Mouse (Mus musculus): Measurements from ENCODE around the gene Gtf2e1. TPM values are rescaled to one million over a fixed set of nuclear protein-coding genes. Genes with fewer than 3 reads are reported as not detected.

The Gtf2e1 gene
- 10 to 100 TPM; 16.7 to 18.6 (median 17.6) TPM for total RNA-seq (2022)

DNA sequence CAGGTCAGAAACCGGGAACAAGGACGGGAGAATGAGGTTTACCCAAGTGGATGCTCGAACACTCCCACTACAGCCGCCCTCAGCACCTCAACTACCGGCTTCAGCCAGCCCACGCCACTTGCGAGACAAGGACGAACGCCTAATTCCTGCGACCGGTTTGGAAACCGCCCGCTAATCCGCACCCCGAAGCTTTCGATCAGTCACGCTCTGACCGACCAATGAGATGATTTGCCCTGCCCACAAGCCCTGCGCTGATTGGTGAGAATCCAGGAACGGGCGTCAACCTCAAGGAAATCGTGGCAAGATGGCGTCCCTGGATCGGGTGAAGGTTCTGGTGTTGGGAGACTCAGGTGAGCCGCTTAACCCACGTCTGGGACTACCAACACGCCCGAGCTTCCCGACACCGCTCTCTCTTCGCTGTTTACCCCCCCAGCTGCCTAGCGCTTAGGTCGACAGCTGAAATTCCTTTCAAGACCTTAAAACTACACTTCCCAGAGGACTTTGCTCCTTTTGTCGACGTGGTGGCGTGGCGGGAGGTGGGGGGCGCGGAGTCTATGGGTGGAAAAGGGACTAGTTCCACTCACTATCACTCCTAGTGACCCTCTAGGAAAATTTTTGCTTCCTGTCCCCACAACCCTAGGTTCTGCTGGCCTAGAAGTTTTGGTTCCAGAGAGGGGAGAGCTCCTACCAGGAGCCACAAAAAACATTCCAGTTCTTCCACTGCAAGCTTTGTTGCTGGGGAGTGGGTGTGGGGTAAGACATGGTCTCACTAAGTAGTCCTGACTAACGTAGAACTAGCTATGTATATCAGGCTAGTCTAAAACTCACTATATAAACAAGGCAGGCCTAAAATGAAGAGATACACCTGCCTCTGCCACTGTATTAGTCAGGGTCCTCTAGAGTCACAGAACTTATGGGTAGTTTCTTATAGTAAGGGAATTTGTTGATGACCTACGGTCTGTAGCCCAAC lies at the start of gene Gtf2e1, which contains the start of gene Rabl3:
Gene Gtf2e1 (minus strand): TSS at position 179 of the 970 bp plus-strand sequence.
Gene Rabl3 (plus strand): TSS at position 275 of the 970 bp plus-strand sequence.
- peak; percentile 99 for DNase-seq (ENCODE audit: low spot score in 2 of 2)

DNA sequence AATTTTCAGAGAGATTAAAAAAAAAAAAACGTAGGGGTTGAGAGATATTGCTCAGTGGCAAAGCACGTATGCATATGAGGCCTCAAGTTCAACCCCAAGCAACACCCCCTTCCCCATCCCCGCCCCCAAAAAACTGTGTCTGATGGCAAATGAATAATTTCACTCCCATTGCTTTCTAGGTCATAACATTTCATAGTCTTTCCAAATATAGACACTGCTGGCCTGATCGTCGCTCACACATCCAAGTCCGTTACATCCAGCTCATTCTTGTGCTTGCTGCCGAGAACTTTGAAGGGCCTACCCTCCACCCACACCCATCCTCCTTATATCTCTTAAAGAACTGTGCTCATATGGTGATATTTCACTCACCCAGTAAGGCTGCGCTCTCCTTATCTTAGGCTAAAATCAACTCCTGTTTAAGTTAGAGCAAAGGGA lies 45.6 kb upstream of the Gtf2e1 start:
- no peak for DNase-seq (ENCODE audit: low spot score in 2 of 2)

DNA sequence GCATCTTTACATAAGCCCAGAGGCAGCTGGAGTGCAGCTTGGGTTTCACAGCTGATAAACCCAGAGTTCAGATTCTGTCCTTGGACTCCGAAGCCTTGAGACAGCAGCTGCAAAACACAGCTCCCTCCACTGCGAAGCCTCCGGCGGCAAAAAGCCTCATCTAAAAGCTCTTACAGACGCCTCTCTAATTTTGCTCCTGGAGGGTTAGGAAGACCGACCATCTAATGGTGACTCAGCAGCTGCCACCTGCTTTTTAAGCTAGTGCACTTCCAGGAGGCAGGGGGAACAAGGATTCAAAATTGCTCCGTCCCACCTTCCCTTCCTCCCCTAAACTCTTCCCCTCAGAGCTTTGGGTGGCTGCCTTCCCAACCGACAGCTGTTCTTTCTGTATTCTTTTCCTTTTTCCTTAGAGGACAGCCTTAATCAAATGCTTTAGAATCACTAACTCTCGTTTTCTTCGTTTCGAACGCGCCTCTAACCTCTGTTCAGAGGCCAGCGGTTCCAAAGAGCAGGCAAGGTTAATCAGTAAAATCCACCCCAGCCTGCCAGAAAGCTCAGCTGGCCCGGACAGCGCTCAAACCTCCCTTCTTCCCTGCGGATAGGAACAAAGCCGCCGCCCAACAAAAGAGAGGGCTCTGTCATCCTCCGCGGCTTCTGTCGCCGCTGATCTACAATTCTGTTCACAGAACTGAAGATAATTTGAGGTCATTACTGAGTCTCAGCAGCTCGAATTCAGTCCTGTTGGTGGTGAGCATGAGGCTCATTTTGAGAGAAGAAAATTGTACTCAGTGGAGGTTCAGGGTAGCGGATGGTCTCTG lies 44.8 kb upstream of the Gtf2e1 start:
- peak; percentile 45 to 55 for DNase-seq (ENCODE audit: low spot score in 2 of 2)

DNA sequence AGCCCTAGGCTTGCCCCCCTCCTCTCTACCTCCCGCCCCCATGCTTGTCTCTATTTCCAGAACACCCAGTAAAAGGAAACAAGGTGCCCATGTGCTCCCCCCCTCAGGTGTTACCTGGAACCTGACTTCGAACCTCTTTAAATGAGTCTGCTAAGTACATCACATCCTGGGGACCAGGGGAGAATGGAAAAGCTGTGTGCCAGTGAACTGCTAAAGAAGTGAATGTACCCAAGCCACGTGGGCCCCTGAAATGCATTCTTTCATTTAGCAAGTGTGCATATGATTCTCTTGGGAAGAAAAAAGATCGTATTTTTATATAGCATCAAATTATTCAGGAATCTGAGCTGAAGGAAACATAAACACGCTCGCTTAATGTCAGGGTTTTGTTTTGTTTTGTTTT lies 44.2 kb upstream of the Gtf2e1 start:
- no peak for DNase-seq (ENCODE audit: low spot score in 2 of 2)

DNA sequence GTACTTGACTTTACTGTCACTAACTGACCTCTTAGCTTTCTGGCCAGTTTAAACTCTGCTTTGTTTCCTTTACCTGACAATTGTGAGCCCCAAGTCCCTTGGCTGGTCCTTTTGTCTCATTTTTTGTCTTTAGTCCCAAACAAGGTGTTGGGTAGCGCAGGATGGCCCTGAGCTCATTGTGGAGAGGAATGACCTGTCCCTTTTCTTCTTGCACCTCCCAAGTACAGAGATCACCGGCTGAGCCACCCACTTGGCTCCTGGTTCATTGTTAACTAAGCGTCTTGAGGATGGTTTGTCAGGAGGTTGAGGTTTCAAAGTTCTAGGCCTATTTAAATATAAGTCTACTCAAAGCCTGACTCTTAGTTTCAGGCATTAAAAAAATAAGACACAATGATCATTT lies 43.7 kb upstream of the Gtf2e1 start:
- no peak for DNase-seq (ENCODE audit: low spot score in 2 of 2)

DNA sequence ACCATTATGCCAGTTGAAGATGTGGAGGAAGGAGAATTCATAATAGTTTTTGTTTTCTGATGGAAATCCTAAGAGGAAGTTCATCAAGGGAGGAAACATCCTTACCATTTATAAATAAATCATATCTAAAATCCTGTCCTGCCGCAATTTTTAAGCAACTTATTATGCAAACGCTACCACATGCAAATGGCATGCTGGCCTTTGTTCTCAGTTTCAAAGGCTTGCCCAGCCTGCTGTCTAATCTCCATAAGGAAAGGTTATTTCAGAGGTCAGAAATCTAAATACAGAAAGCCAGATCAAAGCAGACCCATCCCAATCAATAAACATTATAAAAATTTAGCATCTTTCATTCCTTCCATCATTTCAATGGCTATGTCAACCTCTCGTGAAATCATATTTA lies 42.3 kb upstream of the Gtf2e1 start:
- DNase-seq (ENCODE audit: low spot score in 2 of 2): no peak

DNA sequence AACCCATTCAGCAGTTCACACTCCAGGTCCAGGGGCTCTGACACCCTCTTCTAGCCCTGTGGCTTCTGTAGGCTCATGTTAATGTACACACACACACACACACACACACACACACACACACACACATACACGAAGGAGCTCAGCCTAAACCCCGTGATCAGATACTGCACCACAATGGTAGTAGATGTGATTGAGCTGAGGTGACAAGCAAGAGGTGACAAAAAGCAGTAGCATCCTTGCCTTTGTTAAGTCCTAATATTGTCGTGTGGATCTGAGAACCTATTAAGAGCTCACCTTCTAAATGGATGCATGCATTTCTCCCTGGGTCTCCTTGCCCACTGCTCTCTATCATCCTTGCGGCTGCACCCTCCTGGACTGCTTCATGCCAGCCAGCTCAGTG lies 41.1 kb upstream of the Gtf2e1 start:
- DNase-seq (ENCODE audit: low spot score in 2 of 2): no peak

DNA sequence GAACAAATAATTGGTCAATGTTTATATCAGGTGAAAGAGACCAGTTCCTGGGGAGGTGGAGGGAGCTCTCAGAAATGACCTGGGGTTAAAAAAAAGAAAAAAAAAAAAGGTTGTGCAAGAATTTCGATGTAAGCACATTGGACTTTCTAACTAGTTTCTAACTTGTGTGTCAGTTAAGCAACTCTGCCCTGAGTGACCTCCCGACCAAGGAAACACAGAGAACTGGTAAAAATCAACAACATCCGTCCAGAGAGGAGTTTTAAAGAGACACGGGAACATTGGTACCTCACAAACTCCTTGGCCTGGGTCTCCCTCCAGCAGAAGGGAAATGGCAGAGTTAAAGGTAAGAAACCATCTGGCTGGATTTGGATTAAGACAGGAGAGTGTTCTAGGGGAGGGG lies 40.4 kb upstream of the Gtf2e1 start, which contains the start of gene Hgd:
Gene Hgd (plus strand): TSS at position 160 of the 400 bp plus-strand sequence.
- no peak for DNase-seq (ENCODE audit: low spot score in 2 of 2)

DNA sequence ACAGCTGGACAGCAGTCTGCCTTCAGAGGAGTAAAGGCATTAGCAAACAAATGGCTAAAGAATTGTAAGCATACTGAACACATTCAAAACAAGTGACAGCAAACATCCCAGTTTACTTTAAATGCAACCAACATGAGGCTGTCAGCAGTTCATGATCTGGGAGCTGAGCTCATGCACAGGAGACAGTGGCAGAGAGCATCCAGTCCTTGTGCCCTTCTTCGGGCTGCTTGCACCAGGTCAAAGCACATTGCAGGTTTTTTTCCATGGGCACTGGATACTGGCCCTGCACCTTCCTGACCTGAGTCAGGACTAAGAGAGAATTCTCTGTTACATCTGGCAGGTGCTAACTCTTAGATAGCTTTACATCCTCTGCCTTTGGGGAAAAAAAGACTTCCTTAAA lies 40.0 kb upstream of the Gtf2e1 start:
- no peak for DNase-seq (ENCODE audit: low spot score in 2 of 2)

DNA sequence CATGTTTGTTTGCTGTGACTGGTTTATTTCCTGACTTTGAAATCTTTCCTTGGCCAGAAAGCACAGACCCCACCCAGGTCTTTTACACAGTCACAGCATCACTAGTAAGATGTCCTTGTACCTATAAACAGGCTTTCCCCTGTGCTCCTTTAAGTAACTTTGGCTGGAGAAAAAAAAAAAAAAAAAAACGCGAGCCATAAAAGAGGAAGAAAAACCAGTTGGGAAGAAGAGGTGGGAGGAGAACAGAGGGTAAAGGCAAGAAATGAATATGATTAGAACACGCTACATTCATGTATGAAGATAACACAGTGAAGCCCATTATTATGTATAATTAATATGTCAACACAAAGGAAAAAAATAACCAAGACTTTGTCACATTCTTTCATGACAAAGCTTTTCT lies 35.7 kb upstream of the Gtf2e1 start:
- DNase-seq (ENCODE audit: low spot score in 2 of 2): no peak

DNA sequence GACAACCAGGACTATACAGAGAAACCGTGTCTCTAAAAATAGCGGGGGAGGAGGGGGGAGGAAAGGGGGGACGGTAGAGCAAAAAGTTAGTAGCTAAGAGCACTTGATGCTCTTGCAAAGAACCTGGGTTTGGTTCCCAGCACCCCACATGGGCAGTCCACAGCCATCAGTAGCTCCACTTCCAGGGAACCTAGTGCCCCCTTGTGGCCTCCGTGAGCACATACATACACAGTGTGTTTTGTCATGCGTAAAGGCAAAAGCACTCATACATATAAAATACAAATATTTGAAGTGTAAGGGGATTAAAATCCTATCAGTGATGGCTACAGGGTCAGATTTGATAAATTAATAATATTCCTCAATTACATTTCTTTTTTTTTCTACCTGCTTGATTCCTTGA lies 33.5 kb upstream of the Gtf2e1 start:
- no peak for DNase-seq (ENCODE audit: low spot score in 2 of 2)

DNA sequence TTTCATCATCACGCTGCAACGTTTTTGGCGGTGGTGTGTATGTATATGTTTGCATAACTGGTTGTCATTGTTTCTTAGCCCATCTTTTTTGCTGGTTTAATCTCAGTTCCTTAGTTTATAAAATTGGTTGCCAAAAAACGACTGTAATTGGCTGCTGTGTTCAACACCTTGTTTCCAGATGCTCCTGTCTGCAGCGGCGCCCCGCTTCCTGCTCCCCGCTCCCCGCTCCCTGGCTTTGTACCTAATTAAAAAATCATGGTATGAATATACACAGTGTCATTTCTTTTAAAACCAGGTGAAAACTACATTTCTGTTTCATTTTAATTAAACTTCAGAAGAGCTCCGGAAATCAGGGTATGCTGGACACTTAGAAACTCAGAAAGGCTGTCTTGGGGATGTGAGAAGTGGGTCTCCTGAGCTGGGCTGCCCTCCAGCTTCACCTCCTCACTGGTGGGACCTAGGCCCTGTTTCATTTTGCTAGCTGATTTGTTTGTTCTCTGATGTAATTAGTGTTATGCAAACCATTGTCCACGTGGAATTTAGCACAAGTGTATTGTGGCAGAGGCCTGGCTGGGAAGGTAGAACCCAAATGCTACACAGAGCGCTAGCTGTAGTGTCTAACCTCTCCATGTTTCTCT lies 32.6 kb upstream of the Gtf2e1 start:
- DNase-seq (ENCODE audit: low spot score in 2 of 2): no peak

DNA sequence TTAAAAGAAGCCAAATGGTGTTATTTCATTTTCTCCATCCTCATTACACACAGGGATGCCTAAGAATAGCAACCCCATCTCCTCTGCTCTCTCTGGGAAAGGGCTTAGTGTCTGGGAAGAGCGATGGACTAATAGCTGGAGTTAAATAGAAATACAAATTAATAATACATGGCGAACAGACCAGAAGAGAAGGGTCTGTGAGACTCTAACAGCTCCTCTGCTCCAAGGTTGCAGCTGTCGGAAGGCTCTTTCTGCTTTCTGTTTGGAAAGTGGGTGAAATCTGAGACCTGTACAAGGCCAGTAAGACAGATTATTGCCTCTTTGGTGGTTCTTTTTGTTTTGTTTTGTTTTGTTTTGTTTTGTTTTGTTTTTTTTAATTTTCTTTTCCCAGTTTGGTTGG lies 32.0 kb upstream of the Gtf2e1 start:
- no peak for DNase-seq (ENCODE audit: low spot score in 2 of 2)

DNA sequence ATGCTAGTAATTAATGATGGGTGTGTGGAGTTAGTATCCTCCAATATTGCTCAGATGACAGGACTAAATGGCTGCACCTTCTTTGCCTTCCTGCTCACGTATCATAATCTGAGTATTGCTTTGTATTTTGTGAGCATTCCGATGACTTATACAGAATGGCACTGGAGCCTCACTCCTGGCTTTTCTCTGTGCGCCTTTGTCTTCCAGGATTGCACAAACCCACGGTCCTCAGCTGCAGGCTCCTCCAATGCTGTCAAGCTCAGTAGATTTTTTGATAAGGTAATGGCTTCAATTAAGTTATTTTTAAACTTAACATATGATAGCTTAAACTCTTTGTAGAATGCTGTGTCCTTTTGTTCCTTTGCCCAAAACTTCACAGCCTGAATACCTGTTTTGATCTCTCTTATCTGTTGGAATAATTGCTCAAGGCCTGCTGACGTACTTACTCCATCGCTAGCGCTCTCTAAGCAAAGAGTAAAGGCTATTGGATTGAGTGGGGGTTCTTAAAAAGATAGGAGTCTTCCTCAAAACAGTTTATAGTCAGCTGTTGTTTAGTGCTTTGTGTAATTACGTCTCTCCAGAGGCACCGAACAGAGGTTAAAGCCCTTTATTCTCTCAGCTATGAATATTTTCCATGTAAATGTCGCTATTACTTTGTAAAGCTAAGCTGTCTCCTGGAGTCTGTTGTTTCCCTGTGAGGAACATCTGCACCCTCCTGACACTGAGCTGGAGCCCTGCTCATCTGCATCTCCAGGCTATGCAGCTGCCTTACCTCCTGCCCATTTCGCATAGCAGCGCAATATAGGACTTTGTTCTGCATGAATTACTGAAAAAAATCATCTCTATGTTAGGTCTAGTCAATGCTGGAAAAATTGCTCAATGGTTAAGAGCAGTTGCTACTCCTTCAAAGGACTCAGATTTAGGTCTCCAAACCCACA lies 27.8 kb upstream of the Gtf2e1 start:
- no peak for DNase-seq (ENCODE audit: low spot score in 2 of 2)

DNA sequence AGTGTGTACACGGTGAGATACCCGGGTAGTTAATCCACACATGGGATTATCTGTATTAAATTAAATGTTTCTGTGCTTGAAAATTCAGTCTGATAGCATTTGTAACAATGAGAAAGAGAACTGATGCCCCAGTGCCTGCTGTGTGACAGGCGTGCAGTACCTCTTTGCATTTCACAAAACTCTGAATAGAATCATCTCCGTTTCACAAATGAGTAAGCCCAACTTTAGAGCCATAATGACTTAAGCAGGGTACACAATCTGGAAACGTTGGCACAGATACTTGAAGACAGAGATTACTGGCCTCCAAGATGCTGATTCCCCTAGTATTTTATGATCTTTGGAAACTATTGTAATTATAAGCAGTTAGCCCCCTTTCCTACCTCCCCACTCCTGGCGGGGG lies 26.5 kb upstream of the Gtf2e1 start:
- no peak for DNase-seq (ENCODE audit: low spot score in 2 of 2)

DNA sequence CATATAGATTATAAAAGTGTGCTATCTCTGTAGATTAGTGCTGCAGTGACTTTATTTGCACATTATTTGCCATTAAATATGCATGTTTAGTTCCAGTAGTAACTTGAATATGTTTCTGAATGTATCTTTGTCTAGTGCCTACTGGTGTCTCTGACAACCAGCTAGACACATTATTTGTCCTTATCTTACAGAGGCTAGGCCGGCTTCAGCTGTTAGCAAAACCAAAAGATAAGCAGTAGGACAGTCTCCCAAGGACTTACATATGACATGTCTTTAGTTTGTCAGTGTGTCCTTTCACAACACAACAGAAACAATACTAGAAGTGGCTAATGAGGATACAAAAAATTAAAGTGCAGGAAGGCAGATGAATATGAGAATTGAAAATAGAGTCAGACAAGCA lies 25.5 kb upstream of the Gtf2e1 start:
- no peak for DNase-seq (ENCODE audit: low spot score in 2 of 2)

DNA sequence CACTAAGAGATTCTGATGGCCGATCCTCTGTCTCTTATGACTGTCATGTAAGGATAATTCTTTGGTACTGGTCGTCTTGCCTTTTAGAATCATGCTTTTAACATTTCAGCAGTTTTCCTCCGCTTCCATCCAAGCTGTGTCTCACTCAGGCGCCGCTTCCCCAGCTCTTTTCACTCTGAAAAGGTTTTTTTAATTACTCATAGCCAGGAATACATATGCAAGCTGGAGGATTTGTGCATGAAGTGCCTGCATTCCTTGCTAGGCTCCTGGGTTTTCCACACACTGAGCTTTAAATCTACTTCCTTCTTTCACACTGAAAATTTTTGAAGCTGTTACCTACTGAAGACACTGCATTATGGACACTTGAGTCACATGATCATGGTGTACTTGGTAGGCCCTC lies 23.4 kb upstream of the Gtf2e1 start:
- no peak for DNase-seq (ENCODE audit: low spot score in 2 of 2)

DNA sequence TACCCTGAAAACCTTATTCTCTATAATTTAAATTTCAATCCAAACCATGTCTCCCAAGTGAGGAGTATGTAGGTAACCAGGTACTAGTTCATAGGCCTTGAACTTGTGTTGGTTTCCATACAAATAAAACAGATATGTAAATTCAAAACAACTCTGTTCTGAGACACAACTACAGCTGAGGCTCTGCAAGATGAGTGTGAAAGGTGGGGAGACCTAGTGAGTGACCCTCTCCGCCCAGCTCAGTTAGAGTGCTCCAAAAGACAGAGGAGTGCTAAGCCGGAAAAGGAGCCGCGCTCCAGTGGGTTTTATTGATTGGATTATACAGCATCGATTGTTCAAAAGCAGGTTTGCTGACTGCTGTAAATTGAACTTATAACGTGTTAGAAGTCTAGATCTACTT lies 22.8 kb upstream of the Gtf2e1 start:
- no peak for DNase-seq (ENCODE audit: low spot score in 2 of 2)

DNA sequence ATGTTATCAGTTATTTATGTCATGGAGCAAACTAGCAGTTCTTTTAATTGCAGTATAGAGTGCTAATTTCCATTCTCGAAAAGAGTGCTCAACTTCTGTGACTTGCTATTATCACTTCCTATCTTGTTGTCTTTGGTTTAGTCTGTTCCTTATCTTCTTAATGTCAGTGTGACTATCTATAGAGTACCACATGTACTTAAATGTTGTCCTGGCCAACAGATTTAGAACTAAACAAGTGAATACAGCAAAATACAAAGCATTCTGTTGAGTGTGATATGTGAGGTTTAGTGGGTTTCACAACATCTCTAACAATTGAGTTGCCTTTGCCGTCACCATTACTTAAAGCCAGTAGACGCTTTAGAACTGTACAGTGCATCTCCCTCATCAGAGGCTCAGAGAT lies 13.2 kb upstream of the Gtf2e1 start:
- no peak for DNase-seq (ENCODE audit: low spot score in 2 of 2)

DNA sequence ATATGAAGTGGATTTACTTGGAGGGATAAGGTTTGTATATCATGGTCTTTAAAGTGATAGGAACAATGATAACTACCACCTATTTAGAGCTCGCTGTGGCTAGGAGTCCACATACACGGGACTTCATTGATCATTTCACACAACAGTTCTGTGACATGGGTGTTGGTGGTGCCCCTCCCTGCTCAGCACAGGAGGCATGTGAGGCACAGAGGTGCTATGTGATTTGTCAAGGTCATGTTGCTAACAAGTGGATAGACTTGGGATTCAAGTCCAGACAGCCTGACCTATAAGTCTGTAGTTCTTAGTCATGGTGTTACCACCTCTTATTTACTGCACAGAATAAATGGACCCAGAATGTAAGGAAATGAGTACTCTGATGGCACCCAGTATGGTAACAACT lies 11.4 kb upstream of the Gtf2e1 start:
- no peak for DNase-seq (ENCODE audit: low spot score in 2 of 2)

DNA sequence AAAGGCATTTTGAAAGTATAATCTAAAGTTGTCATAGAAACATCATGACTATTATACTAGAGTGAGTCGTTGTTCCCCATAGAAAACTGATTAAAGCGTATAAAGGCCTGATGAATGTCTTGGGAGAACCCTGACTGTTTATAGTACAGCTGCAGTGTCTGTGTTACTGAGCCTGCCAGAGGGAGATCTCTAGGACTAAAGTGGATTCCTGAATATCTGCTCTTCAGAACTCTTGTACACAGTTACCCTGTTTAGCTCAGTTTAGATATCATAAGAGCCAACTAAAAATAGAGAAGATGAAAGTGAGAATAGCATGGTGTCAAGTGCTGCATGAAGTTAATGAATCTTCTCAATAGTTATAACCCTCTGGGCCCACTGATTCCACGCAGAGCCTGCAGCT lies 10.7 kb upstream of the Gtf2e1 start:
- DNase-seq (ENCODE audit: low spot score in 2 of 2): no peak
